29 mouse cellular contexts compared by ENCODE assay signal in the genomic region with DNA sequence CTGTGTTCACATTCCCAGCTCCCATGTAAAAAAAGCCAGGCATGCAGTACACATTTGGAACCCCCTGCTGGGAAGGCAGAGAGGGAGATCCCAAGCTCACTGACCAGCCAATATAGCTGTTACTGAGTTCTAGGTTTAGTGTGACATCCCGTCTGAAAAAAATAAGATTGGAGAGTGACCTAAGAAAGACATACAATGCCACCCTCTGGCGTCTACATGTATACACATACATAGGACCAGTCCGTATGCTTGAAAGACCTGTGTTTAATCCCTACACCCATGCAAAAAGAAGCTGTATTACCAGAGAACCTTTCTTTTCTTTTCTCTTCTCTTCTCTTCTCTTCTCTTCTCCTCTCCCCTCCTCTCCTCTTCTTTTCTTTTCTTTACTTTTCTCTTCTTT. TPM values are rescaled to one million over a fixed set of nuclear protein-coding genes. Genes with fewer than 3 reads are reported as not detected.
A peak's percentile ranks its signal among the peaks of the same experiment; 100 is the strongest.
DNase-seq lines count a peak whose midpoint lies in the region; ATAC-seq and TF ChIP-seq lines count a peak whose summit lies in the region.
"Had no signal": no experiment of that assay in that cellular context is flagged by ENCODE, and none has a peak within 500 bp of the region (broad histone marks: within the 10 kb centered on the region; RNA-seq: fewer than 3 reads in every experiment).

No protein-coding gene starts in this region.

- 52% methylated on average over 3 of the region's 3 CpGs for WGBS in lung, embryonic 16.5 days
- 56% methylated on average over 3 of the region's 3 CpGs for WGBS in stomach, postnatal 0 days
- WGBS in midbrain, embryonic 14.5 days = 77% methylated on average over 3 of the region's 3 CpGs

- DNase-seq in gastrocnemius, adult 2 months = no peak
- DNase-seq in gastrocnemius, postnatal 25 days = no peak
- no peak for DNase-seq in lung, postnatal 25 days (ENCODE audit: low spot score)
- DNase-seq in MEL (ENCODE audit: low read depth, low spot score) = no peak
- DNase-seq in stomach, postnatal 0 days (ENCODE audit: low spot score) = no peak
- DNase-seq in midbrain, embryonic 14.5 days = no peak
- DNase-seq: adrenal gland, adult 8-10 months; cerebellum, adult 11-12 months; cerebellum, postnatal 36 days; gastrocnemius, postnatal 36 days; heart, postnatal 4 days; kidney, adult 9 months; kidney, postnatal 4 days; liver, embryonic 13.5 days; lung, postnatal 10 days; retina, postnatal 1 day had no signal

- H3K27ac ChIP-seq in gastrocnemius, adult 2 months = no peak overlapping the region
- no peak overlapping the region for H3K27ac ChIP-seq in lung, embryonic 16.5 days (ENCODE audit: low read length)
- H3K27ac ChIP-seq in MEL (ENCODE audit: control insufficient read depth, low read depth, low read length) = no peak overlapping the region
- H3K27ac ChIP-seq in stomach, postnatal 0 days (replicated peaks) = no peak overlapping the region
- H3K27ac ChIP-seq in midbrain, embryonic 14.5 days (replicated peaks; ENCODE audit: low read depth, low read length) = no peak overlapping the region
- H3K27ac ChIP-seq: embryonic facial prominence, embryonic 10.5 days; heart, embryonic 15.5 days; hindbrain, embryonic 14.5 days; limb, embryonic 13.5 days; liver, embryonic 13.5 days; midbrain, embryonic 15.5 days; neural tube, embryonic 13.5 days; stomach, embryonic 15.5 days had no signal

- no peak overlapping the region for H3K4me3 ChIP-seq in gastrocnemius, adult 2 months
- no peak overlapping the region for H3K4me3 ChIP-seq in lung, embryonic 16.5 days (ENCODE audit: low read length)
- no peak overlapping the region for H3K4me3 ChIP-seq in MEL (ENCODE audit: control insufficient read depth in 1 of 2, insufficient read depth in 1 of 2, low read depth in 2 of 2, low read length in 2 of 2)
- no peak overlapping the region for H3K4me3 ChIP-seq in stomach, postnatal 0 days (ENCODE audit: low read depth, low read length)
- no peak overlapping the region for H3K4me3 ChIP-seq in midbrain, embryonic 14.5 days (replicated peaks; ENCODE audit: low read depth, low read length)
- H3K4me3 ChIP-seq: embryonic facial prominence, embryonic 10.5 days; heart, embryonic 15.5 days; limb, embryonic 13.5 days; liver, embryonic 13.5 days; megakaryocyte, embryonic 14.5 days; midbrain, embryonic 15.5 days; neural tube, embryonic 13.5 days; stomach, embryonic 15.5 days had no signal

- ATAC-seq in lung, embryonic 16.5 days (ENCODE audit: low read depth) = peak; percentile 5; the same call in 1 of the 2 replicates
- ATAC-seq in stomach, postnatal 0 days (ENCODE audit: low FRiP score, low TSS enrichment) = no peak
- no peak for ATAC-seq in midbrain, embryonic 14.5 days (ENCODE audit: low FRiP score, low TSS enrichment)
- ATAC-seq: activated CD4-positive, CD25-positive, alpha-beta regulatory T cell, adult 4 months; forebrain, embryonic 16.5 days; midbrain, embryonic 15.5 days had no signal

- H3K79me2 ChIP-seq in MEL (ENCODE audit: control insufficient read depth, insufficient read depth, low read length, poor library complexity) = peaks cover 2% of the 10 kb centered on the region; the same call in 1 of the 2 replicates

- peak; percentile 26 for TF ChIP-seq RAD21 in MEL (IDR thresholded peaks at IDR 0.05; ENCODE audit: low read depth, low read length)

- peak; percentile 9; the same call in 1 of the 2 replicates for TF ChIP-seq CTCF in gastrocnemius, adult 2 months (IDR thresholded peaks at IDR 0.05)
- peak in 1 of 3 experiments; percentile 40; a peak in 2 of 6 replicates for TF ChIP-seq CTCF in MEL (IDR thresholded peaks at IDR 0.05 in 2 of 3, conservative IDR thresholded peaks at IDR 0.05 in 1 of 3; ENCODE audit: control insufficient read depth in 1 of 3, insufficient read depth in 1 of 3, low read depth in 2 of 3, low read length in 3 of 3, poor library complexity in 1 of 3, severe bottlenecking in 1 of 3)
- peak; percentile 51 for TF ChIP-seq CTCF in stomach, postnatal 0 days (IDR thresholded peaks at IDR 0.05; ENCODE audit: low read depth)

- TF ChIP-seq EP300 in MEL (IDR thresholded peaks at IDR 0.05; ENCODE audit: low read depth in 1 of 2, low read length in 2 of 2) = no peak
- no peak for TF ChIP-seq EP300 in stomach, postnatal 0 days (optimal IDR thresholded peaks at IDR 0.05)

- no peak overlapping the region for H3K4me2 ChIP-seq in lung, embryonic 16.5 days (ENCODE audit: low read depth, low read length)
- H3K4me2 ChIP-seq in stomach, postnatal 0 days (replicated peaks; ENCODE audit: low read depth) = no peak overlapping the region
- no peak overlapping the region for H3K4me2 ChIP-seq in midbrain, embryonic 14.5 days (ENCODE audit: low read length)
- H3K4me2 ChIP-seq: heart, embryonic 15.5 days; hindbrain, embryonic 14.5 days; limb, embryonic 13.5 days; liver, embryonic 13.5 days; midbrain, embryonic 15.5 days; neural tube, embryonic 13.5 days; stomach, embryonic 15.5 days had no signal

- no peaks in the 10 kb centered on the region for H3K27me3 ChIP-seq in lung, embryonic 16.5 days (ENCODE audit: control insufficient read depth, insufficient read depth, low read depth, low read length)
- no peaks in the 10 kb centered on the region for H3K27me3 ChIP-seq in MEL (ENCODE audit: control insufficient read depth in 1 of 2, insufficient read depth in 2 of 2, low read length in 2 of 2)
- no peaks in the 10 kb centered on the region for H3K27me3 ChIP-seq in stomach, postnatal 0 days (ENCODE audit: control insufficient read depth, insufficient read depth, low read length)
- no peaks in the 10 kb centered on the region for H3K27me3 ChIP-seq in midbrain, embryonic 14.5 days (ENCODE audit: control insufficient read depth, insufficient read depth, low read length)
- H3K27me3 ChIP-seq: heart, embryonic 15.5 days; limb, embryonic 13.5 days; liver, embryonic 13.5 days; megakaryocyte, embryonic 14.5 days; midbrain, embryonic 15.5 days; neural tube, embryonic 13.5 days; stomach, embryonic 15.5 days had no signal

- TF ChIP-seq POLR2A in MEL (IDR thresholded peaks at IDR 0.05; ENCODE audit: control insufficient read depth in 1 of 2, insufficient read depth in 1 of 2, low read depth in 1 of 2, low read length in 2 of 2, poor library complexity in 1 of 2) = no peak

- peaks cover 22% of the 10 kb centered on the region for H3K4me1 ChIP-seq in lung, embryonic 16.5 days (replicated peaks; ENCODE audit: control insufficient read depth, insufficient read depth, low read length)
- peaks cover 14 to 28% of the 10 kb centered on the region in 2 experiments for H3K4me1 ChIP-seq in MEL (ENCODE audit: control insufficient read depth in 1 of 2, insufficient read depth in 2 of 2, low read length in 2 of 2)
- 0 out of 2 replicates have a peak, but pooled peaks cover 6% of the 10 kb centered on the region for H3K4me1 ChIP-seq in stomach, postnatal 0 days (replicated peaks; ENCODE audit: control insufficient read depth, insufficient read depth)
- no peaks in the 10 kb centered on the region for H3K4me1 ChIP-seq in midbrain, embryonic 14.5 days (ENCODE audit: control insufficient read depth, insufficient read depth, low read length)
- H3K4me1 ChIP-seq: midbrain, embryonic 15.5 days had no signal

- H3K36me3 ChIP-seq in lung, embryonic 16.5 days (ENCODE audit: control insufficient read depth, insufficient read depth, low read length) = no peaks in the 10 kb centered on the region
- peaks cover 0 to 30% of the 10 kb centered on the region in 2 experiments; a peak in 2 of 4 replicates for H3K36me3 ChIP-seq in MEL (ENCODE audit: control insufficient read depth in 1 of 2, insufficient read depth in 2 of 2, low read length in 2 of 2)
- no peaks in the 10 kb centered on the region for H3K36me3 ChIP-seq in stomach, postnatal 0 days (ENCODE audit: control insufficient read depth, insufficient read depth, low read length)
- H3K36me3 ChIP-seq in midbrain, embryonic 14.5 days (ENCODE audit: control insufficient read depth, insufficient read depth, low read length) = no peaks in the 10 kb centered on the region
- H3K36me3 ChIP-seq: G1E; liver, embryonic 13.5 days; midbrain, embryonic 15.5 days; neural tube, embryonic 13.5 days; stomach, embryonic 15.5 days had no signal

- no peak overlapping the region for H3K9ac ChIP-seq in lung, embryonic 16.5 days (ENCODE audit: low read length)
- no peak overlapping the region for H3K9ac ChIP-seq in MEL (ENCODE audit: control insufficient read depth, low read depth, low read length, poor library complexity, severe bottlenecking)
- H3K9ac ChIP-seq in stomach, postnatal 0 days (ENCODE audit: low read length) = no peak overlapping the region
- H3K9ac ChIP-seq in midbrain, embryonic 14.5 days (replicated peaks; ENCODE audit: low read length) = no peak overlapping the region
- H3K9ac ChIP-seq: heart, embryonic 15.5 days; hindbrain, embryonic 14.5 days; limb, embryonic 13.5 days; liver, embryonic 13.5 days; midbrain, embryonic 15.5 days; neural tube, embryonic 13.5 days; stomach, embryonic 15.5 days had no signal

- intact Hi-C loops in gastrocnemius, adult 2 months (cut with DNase I) = loop anchor here (5.0 kb wide), 1 partner anchor 33 kb away; no protein-coding TSS in a partner anchor

- no peaks in the 10 kb centered on the region for H3K9me3 ChIP-seq in lung, embryonic 16.5 days (ENCODE audit: control insufficient read depth, low read length)
- H3K9me3 ChIP-seq in MEL (replicated peaks; ENCODE audit: insufficient read depth, low read length) = no peaks in the 10 kb centered on the region
- H3K9me3 ChIP-seq in stomach, postnatal 0 days (ENCODE audit: control insufficient read depth, low read length) = no peaks in the 10 kb centered on the region
- H3K9me3 ChIP-seq in midbrain, embryonic 14.5 days (ENCODE audit: control insufficient read depth, low read length) = no peaks in the 10 kb centered on the region
- H3K9me3 ChIP-seq: embryonic facial prominence, embryonic 10.5 days; G1E; heart, embryonic 15.5 days; limb, embryonic 13.5 days; liver, embryonic 13.5 days; megakaryocyte, embryonic 14.5 days; midbrain, embryonic 15.5 days; neural tube, embryonic 13.5 days; stomach, embryonic 15.5 days had no signal

RNA-seq across cellular contexts. Expression of a gene that starts 30.1 kb away (rescaled TPM):
- 10 to 100 TPM in 1 of 2 experiments, 1 to 10 TPM in 1; 9.3 to 12.1 TPM for total RNA-seq in gastrocnemius, adult 2 months (2021)
- 10 to 100 TPM in 1 of 2 experiments, 1 to 10 TPM in 1; 9.3 to 10.5 TPM for total RNA-seq in gastrocnemius, postnatal 25 days (2021)
- polyA plus RNA-seq in lung, embryonic 16.5 days (2015; fragmentation: Nextera tagmentation; extraction: Ambion mirVana) = 38.2 and 42.0 TPM in 2 replicates
- total RNA-seq in MEL (2012; rRNA removed) = 22.4 and 25.7 TPM in 2 replicates
- polyA plus RNA-seq in MEL (2012; ENCODE audit: insufficient read depth in 1 of 2, insufficient read length in 2 of 2, low read depth in 1 of 2, low replicate concordance in 2 of 2, missing spikeins in 1 of 2) = 10 to 100 TPM in 1 of 2 experiments, not detected in 1; 28.7 TPM
- polyA plus RNA-seq in stomach, postnatal 0 days (2015; fragmentation: Nextera tagmentation; extraction: Ambion mirVana) = 16.7 and 18.6 TPM in 2 replicates
- 57.0 and 63.8 TPM in 2 replicates for polyA plus RNA-seq in midbrain, embryonic 14.5 days (2014; fragmentation: Nextera tagmentation; extraction: Ambion mirVana)

RNA-seq across cellular contexts. Expression of a gene that starts 46.6 kb away (rescaled TPM):
- 1 to 10 TPM; 1.0 to 2.0 TPM for total RNA-seq in gastrocnemius, adult 2 months (2021)
- 1 to 10 TPM in 1 of 2 experiments, under 1 TPM in 1; 0.75 to 1.0 TPM for total RNA-seq in gastrocnemius, postnatal 25 days (2021)
- 0.79 TPM in 1 of 2 replicates, not detected in the other for polyA plus RNA-seq in lung, embryonic 16.5 days (2015; fragmentation: Nextera tagmentation; extraction: Ambion mirVana)
- 0.77 and 0.82 TPM in 2 replicates for total RNA-seq in MEL (2012; rRNA removed)
- polyA plus RNA-seq in MEL (2012; ENCODE audit: insufficient read depth in 1 of 2, insufficient read length in 2 of 2, low read depth in 1 of 2, low replicate concordance in 2 of 2, missing spikeins in 1 of 2) = 1 to 10 TPM in 1 of 2 experiments, not detected in 1; 1.3 TPM
- polyA plus RNA-seq in stomach, postnatal 0 days (2015; fragmentation: Nextera tagmentation; extraction: Ambion mirVana) = 0.16 and 0.52 TPM in 2 replicates
- polyA plus RNA-seq in midbrain, embryonic 14.5 days (2014; fragmentation: Nextera tagmentation; extraction: Ambion mirVana) = 0.47 TPM in 1 of 2 replicates, not detected in the other
- total RNA-seq: heart, adult 8-10 months had no signal
- polyA plus RNA-seq: embryonic facial prominence, embryonic 10.5 days; forebrain, embryonic 16.5 days; G1E; hindbrain, embryonic 14.5 days; midbrain, embryonic 15.5 days had no signal

RNA-seq across cellular contexts. Expression of a gene that starts 47.8 kb away (rescaled TPM):
- 1 to 10 TPM; 1.9 to 3.8 TPM for total RNA-seq in gastrocnemius, adult 2 months (2021)
- total RNA-seq in gastrocnemius, postnatal 25 days (2021) = 1 to 10 TPM; 2.6 to 3.2 TPM
- polyA plus RNA-seq in lung, embryonic 16.5 days (2015; fragmentation: Nextera tagmentation; extraction: Ambion mirVana) = 2.6 and 3.2 TPM in 2 replicates
- total RNA-seq in MEL (2012; rRNA removed) = 10.8 and 11.4 TPM in 2 replicates
- 10 to 100 TPM in 1 of 2 experiments, not detected in 1; 14.4 TPM for polyA plus RNA-seq in MEL (2012; ENCODE audit: insufficient read depth in 1 of 2, insufficient read length in 2 of 2, low read depth in 1 of 2, low replicate concordance in 2 of 2, missing spikeins in 1 of 2)
- polyA plus RNA-seq in stomach, postnatal 0 days (2015; fragmentation: Nextera tagmentation; extraction: Ambion mirVana) = 1.1 and 1.6 TPM in 2 replicates
- 1.4 and 1.6 TPM in 2 replicates for polyA plus RNA-seq in midbrain, embryonic 14.5 days (2014; fragmentation: Nextera tagmentation; extraction: Ambion mirVana)
